8 mouse cellular contexts compared by ENCODE assay signal in genomic region chr17:46673850-46674529, GRCm38 (mm10). TPM values are rescaled to one million over a fixed set of nuclear protein-coding genes. Genes with fewer than 3 reads are reported as not detected.
DNase-seq lines count a peak whose midpoint lies in the region; ATAC-seq and TF ChIP-seq lines count a peak whose summit lies in the region.

Rrp36 (minus strand) TSS chr17:46674352.

- H3K9ac ChIP-seq in forebrain, embryonic 12.5 days, result peak within 1 kb of the TSS; percentile 68
- H3K9ac ChIP-seq in heart, postnatal 0 days (replicated peaks; ENCODE audit: low read depth, low read length), result peak within 1 kb of the TSS; percentile 69
- peak within 1 kb of the TSS; percentile 72 for H3K9ac ChIP-seq in liver, embryonic 16.5 days (ENCODE audit: low read depth, low read length)
- peak within 1 kb of the TSS; percentile 83 for H3K9ac ChIP-seq in neural tube, embryonic 13.5 days

- H3K9me3 ChIP-seq in E14TG2a.4 (ENCODE audit: low read length), result no peaks in the 10 kb centered on the region
- H3K9me3 ChIP-seq in forebrain, embryonic 12.5 days, result no peaks in the 10 kb centered on the region
- H3K9me3 ChIP-seq in heart, postnatal 0 days (replicated peaks; ENCODE audit: control insufficient read depth, low read length), result no peaks in the 10 kb centered on the region
- no peaks in the 10 kb centered on the region for H3K9me3 ChIP-seq in liver, embryonic 16.5 days (replicated peaks; ENCODE audit: control insufficient read depth, low read length)
- no peaks in the 10 kb centered on the region for H3K9me3 ChIP-seq in neural tube, embryonic 13.5 days

- no peaks in the 10 kb centered on the region for H3K27me3 ChIP-seq in E14TG2a.4 (ENCODE audit: insufficient read depth, low read length)
- no peaks in the 10 kb centered on the region for H3K27me3 ChIP-seq in forebrain, embryonic 12.5 days
- no peaks in the 10 kb centered on the region for H3K27me3 ChIP-seq in heart, postnatal 0 days (ENCODE audit: control insufficient read depth, insufficient read depth, low read length)
- no peaks in the 10 kb centered on the region for H3K27me3 ChIP-seq in liver, embryonic 16.5 days (ENCODE audit: control insufficient read depth, insufficient read depth, low read depth, low read length)
- no peaks in the 10 kb centered on the region for H3K27me3 ChIP-seq in neural tube, embryonic 13.5 days
- H3K27me3 ChIP-seq in testis, adult 2 months (ENCODE audit: control insufficient read depth, insufficient read depth, low read length), result no peaks in the 10 kb centered on the region

- TF ChIP-seq POLR2A in testis, adult 2 months (IDR thresholded peaks at IDR 0.05; ENCODE audit: control insufficient read depth, low read depth, low read length), result peak; percentile 92

- H3K27ac ChIP-seq in forebrain, embryonic 12.5 days, result peak within 1 kb of the TSS; percentile 73
- peak within 1 kb of the TSS; percentile 80 for H3K27ac ChIP-seq in heart, postnatal 0 days (ENCODE audit: low read depth)
- H3K27ac ChIP-seq in liver, embryonic 16.5 days (ENCODE audit: low read length), result peak within 1 kb of the TSS; percentile 83
- peak within 1 kb of the TSS; percentile 82 for H3K27ac ChIP-seq in neural tube, embryonic 13.5 days (replicated peaks)
- H3K27ac ChIP-seq in testis, adult 2 months (ENCODE audit: control insufficient read depth, insufficient read depth, low read depth, low read length), result peak within 1 kb of the TSS; percentile 91

- peak; percentile 91 for ATAC-seq in forebrain, embryonic 12.5 days (ENCODE audit: low FRiP score)
- ATAC-seq in heart, postnatal 0 days (ENCODE audit: insufficient read depth, low read depth), result peak; percentile 79
- peak; percentile 94 for ATAC-seq in liver, embryonic 16.5 days (ENCODE audit: low read depth)
- ATAC-seq in neural tube, embryonic 13.5 days (ENCODE audit: low read depth), result peak; percentile 91

- peak; percentile 91 for DNase-seq in c-Kit-positive CD71-positive TER-119-positive erythroid progenitor cells, embryonic 14.5 days (ENCODE audit: low spot score)
- peak; percentile 95 for DNase-seq in heart, postnatal 0 days (ENCODE audit: low spot score)
- DNase-seq in kidney, postnatal 4 days, result peak; percentile 92 to 95

- no peak for TF ChIP-seq CTCF in E14TG2a.4 (conservative IDR thresholded peaks at IDR 0.05; ENCODE audit: low read length)
- no peak for TF ChIP-seq CTCF in heart, postnatal 0 days (IDR thresholded peaks at IDR 0.05; ENCODE audit: low read depth)
- TF ChIP-seq CTCF in testis, adult 2 months (IDR thresholded peaks at IDR 0.05; ENCODE audit: control insufficient read depth, insufficient read depth, insufficient replicate concordance, low read depth, low read length), result no peak

- no peak for TF ChIP-seq EP300 in heart, postnatal 0 days (IDR thresholded peaks at IDR 0.05; ENCODE audit: low read depth)

- WGBS in forebrain, embryonic 12.5 days, result under 1% methylated on average over 43 of the region's 43 CpGs
- under 1% methylated on average over 43 of the region's 43 CpGs for WGBS in heart, postnatal 0 days
- WGBS in liver, embryonic 16.5 days (ENCODE audit: insufficient replicate concordance), result under 1% methylated on average over 43 of the region's 43 CpGs
- WGBS in neural tube, embryonic 13.5 days, result 1% methylated on average over 43 of the region's 43 CpGs

- H3K4me2 ChIP-seq in forebrain, embryonic 12.5 days, result peak within 1 kb of the TSS; percentile 88
- peak within 1 kb of the TSS; percentile 84 for H3K4me2 ChIP-seq in heart, postnatal 0 days (ENCODE audit: low read depth, low read length)
- H3K4me2 ChIP-seq in liver, embryonic 16.5 days (ENCODE audit: low read depth, low read length), result peak within 1 kb of the TSS; percentile 68
- H3K4me2 ChIP-seq in neural tube, embryonic 13.5 days, result peak within 1 kb of the TSS; percentile 91

- peaks cover 78% of the 10 kb centered on the region for H3K36me3 ChIP-seq in E14TG2a.4 (ENCODE audit: insufficient read depth, low read length)
- H3K36me3 ChIP-seq in forebrain, embryonic 12.5 days (replicated peaks), result peaks cover 61% of the 10 kb centered on the region
- H3K36me3 ChIP-seq in heart, postnatal 0 days (replicated peaks; ENCODE audit: control insufficient read depth, insufficient read depth, low read length), result peaks cover 53% of the 10 kb centered on the region
- peaks cover 23% of the 10 kb centered on the region for H3K36me3 ChIP-seq in liver, embryonic 16.5 days (ENCODE audit: control insufficient read depth, insufficient read depth)
- peaks cover 54% of the 10 kb centered on the region for H3K36me3 ChIP-seq in neural tube, embryonic 13.5 days
- H3K36me3 ChIP-seq in testis, adult 2 months (ENCODE audit: control insufficient read depth, insufficient read depth, low read length), result peaks cover 7% of the 10 kb centered on the region

- peaks cover 87% of the 10 kb centered on the region for H3K4me1 ChIP-seq in E14TG2a.4 (replicated peaks; ENCODE audit: low read depth, low read length)
- peaks cover 33% of the 10 kb centered on the region for H3K4me1 ChIP-seq in forebrain, embryonic 12.5 days
- H3K4me1 ChIP-seq in heart, postnatal 0 days (ENCODE audit: control insufficient read depth, insufficient read depth), result peaks cover 19% of the 10 kb centered on the region
- H3K4me1 ChIP-seq in liver, embryonic 16.5 days (ENCODE audit: control insufficient read depth, low read depth, low read length), result peaks cover 28% of the 10 kb centered on the region
- H3K4me1 ChIP-seq in neural tube, embryonic 13.5 days (replicated peaks), result peaks cover 29% of the 10 kb centered on the region
- peaks cover 9% of the 10 kb centered on the region for H3K4me1 ChIP-seq in testis, adult 2 months (ENCODE audit: control insufficient read depth, insufficient read depth, low read length)

- H3K4me3 ChIP-seq in E14TG2a.4 (replicated peaks; ENCODE audit: low read length), result peak within 1 kb of the TSS; percentile 85
- peak within 1 kb of the TSS; percentile 61 for H3K4me3 ChIP-seq in forebrain, embryonic 12.5 days (replicated peaks)
- peak within 1 kb of the TSS; percentile 79 for H3K4me3 ChIP-seq in heart, postnatal 0 days (ENCODE audit: low read depth, low read length)
- peak within 1 kb of the TSS; percentile 81 for H3K4me3 ChIP-seq in liver, embryonic 16.5 days (ENCODE audit: low read depth, low read length)
- peak within 1 kb of the TSS; percentile 80 for H3K4me3 ChIP-seq in neural tube, embryonic 13.5 days
- H3K4me3 ChIP-seq in testis, adult 2 months (ENCODE audit: control insufficient read depth, low read depth, low read length), result peak within 1 kb of the TSS; percentile 89

RNA-seq across cellular contexts. Expression of gene Rrp36, which starts in this region (rescaled TPM):
- polyA plus RNA-seq in forebrain, embryonic 12.5 days (2016; fragmentation: Nextera tagmentation; extraction: Ambion mirVana), result 54.4 and 57.6 TPM in 2 replicates
- total RNA-seq in heart, postnatal 0 days (2014; rRNA removed; ENCODE audit: low replicate concordance), result 15.5 and 18.8 TPM in 2 replicates
- 26.6 and 29.7 TPM in 2 replicates for polyA plus RNA-seq in heart, postnatal 0 days (2015; fragmentation: Nextera tagmentation; extraction: Ambion mirVana)
- 17.4 and 18.9 TPM in 2 replicates for polyA plus RNA-seq in liver, embryonic 16.5 days (2015; fragmentation: Nextera tagmentation; extraction: Ambion mirVana)
- polyA plus RNA-seq in neural tube, embryonic 13.5 days (2015; fragmentation: Nextera tagmentation; extraction: Ambion mirVana), result 47.7 and 53.5 TPM in 2 replicates
- 11.2 and 12.5 TPM in 2 replicates for polyA plus RNA-seq in testis, adult 2 months (2012; rRNA removed)

Comparison
In these comparisons a context has a peak if more than half of its experiments do, and no peak if none do; other contexts are left out.
1. Peak in every context shown above with its lines: DNase-seq, ATAC-seq, H3K4me3 ChIP-seq and H3K27ac ChIP-seq.